Mouse (Mus musculus) thymus, adult 2 months (tissue): ENCODE results near the gene Rgs3.

Experiments
- CTCF ChIP-seq: fragments of 200-500 bp; IDR thresholded peaks from 2 replicates; pipeline ENCODE4 v1.5.1; 2012; ENCODE audit warnings: mild to moderate bottlenecking, control low read depth, low read length, moderate library complexity, borderline replicate concordance; ENCODE audit not compliant: control insufficient read depth, poor library complexity, insufficient read depth; ENCODE audit errors: extremely low read depth
- POLR2A ChIP-seq: fragments of 200-500 bp; IDR thresholded peaks from 2 replicates; pipeline ENCODE4 v1.6.1; 2012; ENCODE audit warnings: mild to moderate bottlenecking, low read length, control low read depth, moderate library complexity; ENCODE audit not compliant: control insufficient read depth, poor library complexity, insufficient read depth; ENCODE audit errors: extremely low read depth

GRCm38 (mm10) chr4:62613646-62614365 lies 54.2 kb downstream of the Rgs3 start:
- TF ChIP-seq POLR2A: no peak
- TF ChIP-seq CTCF: no peak
